Mouse (Mus musculus) lung, embryonic 14.5 days (tissue): ENCODE data around the gene Cftr. TPM values are rescaled to one million over a fixed set of nuclear protein-coding genes. Genes with fewer than 3 reads are reported as not detected.

ENCODE experiments used
- ATAC-seq: fragments of 200-750 bp; cut with Nextera tagmentation; 2 replicates; pipeline ENCODE4 v1.8.0; 2017; ENCODE audit warnings: mild to moderate bottlenecking, moderate TSS enrichment, moderate library complexity; ENCODE audit not compliant: insufficient read depth
- DNase-seq: peaks from one replicate; pipeline ENCODE4 v3.0.0-alpha.2; 2015
- H3K27ac ChIP-seq: fragments of 300-500 bp; sonication (generic); 2 replicates; pipeline ENCODE4 v1.5.1; 2014; ENCODE audit warnings: low read depth, mild to moderate bottlenecking, moderate library complexity
- H3K27me3 ChIP-seq: fragments of 300-500 bp; sonication (generic); 2 replicates; pipeline ENCODE4 v1.6.1; 2014; ENCODE audit warnings: low read length, control low read depth; ENCODE audit not compliant: insufficient read depth
- H3K36me3 ChIP-seq: fragments of 300-500 bp; sonication (generic); 2 replicates; pipeline ENCODE4 v1.6.1; 2014; ENCODE audit warnings: control low read depth; ENCODE audit not compliant: insufficient read depth
- H3K4me1 ChIP-seq: fragments of 300-500 bp; sonication (generic); 2 replicates; pipeline ENCODE4 v1.6.1; 2014; ENCODE audit warnings: antibody characterized with exemption, control low read depth; ENCODE audit not compliant: insufficient read depth
- H3K4me2 ChIP-seq: fragments of 300-500 bp; sonication (generic); 2 replicates; pipeline ENCODE4 v1.6.1; 2014; ENCODE audit warnings: mild to moderate bottlenecking
- H3K4me3 ChIP-seq: fragments of 300-500 bp; sonication (generic); 2 replicates; pipeline ENCODE4 v1.5.1; 2014; ENCODE audit warnings: low read depth, low read length
- H3K9ac ChIP-seq: fragments of 300-500 bp; sonication (generic); 2 replicates; pipeline ENCODE4 v1.6.1; 2014
- H3K9me3 ChIP-seq: fragments of 300-500 bp; sonication (generic); 2 replicates; pipeline ENCODE4 v1.6.1; 2016; ENCODE audit warnings: low read depth, low read length, control low read depth
- CTCF ChIP-seq: IDR thresholded peaks from 2 replicates; pipeline ENCODE4 v1.5.1; 2016; ENCODE audit warnings: antibody characterized with exemption, low read depth
- WGBS: fragments of 180-500 bp; shearing (Covaris S2); extraction: QIAGEN DNeasy Blood & Tissue Kit; methylation state at CpG from one replicate; pipeline ENCODE4 v1.1.7; 2014; 5-methylcytosine and 5-hydroxymethylcytosine counted together
- polyA plus RNA-seq: library from polyadenylated mRNA; unstranded; fragments of >200 nt; fragmentation: Nextera tagmentation; extraction: Ambion mirVana; gene quantifications from 2 replicates; pipeline ENCODE4 v1.2.1, GENCODE M21; 2014

Gene Cftr
- polyA plus RNA-seq, 1 experiment from 2014 or later: 5.8 TPM

- H3K27me3 ChIP-seq: no peaks in the 10 kb centered on the region
- no peak overlapping the region for H3K9ac ChIP-seq
- no peak for TF ChIP-seq CTCF
- H3K36me3 ChIP-seq: no peaks in the 10 kb centered on the region
- ATAC-seq (no peak), DNase-seq (no peak)
- H3K4me3 ChIP-seq: no peak overlapping the region
- H3K4me2 ChIP-seq: no peak overlapping the region
- H3K27ac ChIP-seq: no peak overlapping the region
- WGBS: 67% methylated on average over 2 of the region's 2 CpGs
- no peaks in the 10 kb centered on the region for H3K4me1 ChIP-seq
- no peaks in the 10 kb centered on the region for H3K9me3 ChIP-seq
Observed at GRCm38 (mm10) chr6:18177509-18177908, 7.0 kb downstream of the Cftr start.

- DNase-seq (no peak), ATAC-seq (no peak)
- no peak for TF ChIP-seq CTCF
- Histone ChIP-seq H3K4me1 (no peaks in the 10 kb centered on the region), H3K27ac (no peak overlapping the region), H3K9ac (no peak overlapping the region), H3K4me3 (no peak overlapping the region), H3K36me3 (no peaks in the 10 kb centered on the region), H3K9me3 (no peaks in the 10 kb centered on the region), H3K27me3 (no peaks in the 10 kb centered on the region), H3K4me2 (no peak overlapping the region)
- 65% methylated on average over 3 of the region's 3 CpGs for WGBS
Observed at GRCm38 (mm10) chr6:18180665-18181064, 10.2 kb downstream of the Cftr start.

GRCm38 (mm10) chr6:18182903-18183302 is 12.4 kb downstream of the Cftr start:
- H3K27ac ChIP-seq: no peak overlapping the region
- ATAC-seq (no peak), DNase-seq (no peak)
- no peak overlapping the region for H3K9ac ChIP-seq
- no peak overlapping the region for H3K4me2 ChIP-seq
- H3K27me3 ChIP-seq: no peaks in the 10 kb centered on the region
- H3K4me3 ChIP-seq: no peak overlapping the region
- no peak for TF ChIP-seq CTCF
- H3K9me3 ChIP-seq: no peaks in the 10 kb centered on the region
- no peaks in the 10 kb centered on the region for H3K4me1 ChIP-seq
- H3K36me3 ChIP-seq: no peaks in the 10 kb centered on the region

- Histone ChIP-seq H3K27ac (no peak overlapping the region), H3K27me3 (no peaks in the 10 kb centered on the region), H3K9ac (no peak overlapping the region), H3K9me3 (no peaks in the 10 kb centered on the region), H3K4me3 (no peak overlapping the region), H3K4me2 (no peak overlapping the region), H3K4me1 (no peaks in the 10 kb centered on the region), H3K36me3 (no peaks in the 10 kb centered on the region)
- DNase-seq: peak; percentile 4
- WGBS: 46% methylated on average over 1 of the region's 1 CpGs
- ATAC-seq: no peak
- no peak for TF ChIP-seq CTCF
Observed at GRCm38 (mm10) chr6:18220691-18221090, 50.2 kb downstream of the Cftr start.

- WGBS: 81% methylated on average over 4 of the region's 4 CpGs
- no peaks in the 10 kb centered on the region for H3K9me3 ChIP-seq
- no peaks in the 10 kb centered on the region for H3K27me3 ChIP-seq
- no peaks in the 10 kb centered on the region for H3K4me1 ChIP-seq
- no peak for DNase-seq
- H3K27ac ChIP-seq: no peak overlapping the region
- no peak overlapping the region for H3K4me3 ChIP-seq
- no peak for TF ChIP-seq CTCF
- no peak for ATAC-seq
- no peak overlapping the region for H3K9ac ChIP-seq
- no peaks in the 10 kb centered on the region for H3K36me3 ChIP-seq
- H3K4me2 ChIP-seq: no peak overlapping the region
Observed at GRCm38 (mm10) chr6:18223206-18223605, 52.7 kb downstream of the Cftr start.

- 17% methylated on average over 3 of the region's 3 CpGs for WGBS
- DNase-seq (no peak), ATAC-seq (no peak)
- no peaks in the 10 kb centered on the region for H3K27me3 ChIP-seq
- H3K27ac ChIP-seq: no peak overlapping the region
- no peak overlapping the region for H3K4me3 ChIP-seq
- TF ChIP-seq CTCF: no peak
- H3K36me3 ChIP-seq: no peaks in the 10 kb centered on the region
- H3K9me3 ChIP-seq: no peaks in the 10 kb centered on the region
- no peaks in the 10 kb centered on the region for H3K4me1 ChIP-seq
- H3K4me2 ChIP-seq: no peak overlapping the region
- no peak overlapping the region for H3K9ac ChIP-seq
Observed at GRCm38 (mm10) chr6:18225157-18225556, 54.7 kb downstream of the Cftr start.

- no peaks in the 10 kb centered on the region for H3K9me3 ChIP-seq
- WGBS: 63% methylated on average over 1 of the region's 1 CpGs
Observed at GRCm38 (mm10) chr6:18246495-18246894, 76.0 kb downstream of the Cftr start.

GRCm38 (mm10) chr6:18247891-18248463 is 77.5 kb downstream of the Cftr start:
- Histone ChIP-seq H3K27me3 (no peaks in the 10 kb centered on the region), H3K4me1 (no peaks in the 10 kb centered on the region), H3K9me3 (no peaks in the 10 kb centered on the region), H3K9ac (no peak overlapping the region), H3K4me3 (no peak overlapping the region), H3K27ac (no peak overlapping the region), H3K4me2 (no peak overlapping the region), H3K36me3 (no peaks in the 10 kb centered on the region)
- ATAC-seq (peak; percentile 75; the same call in 1 of the 2 replicates), DNase-seq (no peak)
- no peak for TF ChIP-seq CTCF
- 45% methylated on average over 2 of the region's 2 CpGs for WGBS

More at GRCm38 (mm10) chr6:18246495-18246894, 76.0 kb downstream of the Cftr start:
- Histone ChIP-seq H3K9ac (no peak overlapping the region), H3K4me3 (no peak overlapping the region), H3K27ac (no peak overlapping the region), H3K4me1 (no peaks in the 10 kb centered on the region), H3K4me2 (no peak overlapping the region), H3K27me3 (no peaks in the 10 kb centered on the region), H3K36me3 (no peaks in the 10 kb centered on the region)
- no peak for DNase-seq
- no peak for ATAC-seq
- no peak for TF ChIP-seq CTCF
